Mouse (Mus musculus): ENCODE measurements around the gene Nfix.

GRCm38 (mm10) chr8:84668081-84668480 lies 132.1 kb downstream of the Nfix start:
- no peak for TF ChIP-seq EP300 (IDR thresholded peaks at IDR 0.05; ENCODE audit: insufficient read depth, low read depth, low read length)
- no peak for TF ChIP-seq CTCF (IDR thresholded peaks at IDR 0.05; ENCODE audit: low read depth, low read length)
- no peak for TF ChIP-seq POLR2A (IDR thresholded peaks at IDR 0.05; ENCODE audit: insufficient read depth, low read length)

Data from ES-Bruce4 (cell line).